Mouse (Mus musculus): ENCODE results near the gene Zfp518a. TPM values are rescaled to one million over a fixed set of nuclear protein-coding genes. Genes with fewer than 3 reads are reported as not detected.

The Zfp518a gene
- polyA plus RNA-seq, 1 experiment from 2014 or later: 13.8 TPM

Small RNA genes within 50 kb of the gene (microRNA-seq; reads per million reads assigned to microRNA genes)
- 0.73 reads per million for gene Mir8092

Other genes starting within 250 kb of the Zfp518a start
- gene Cc2d2b, start 146.0 kb upstream of the Zfp518a start, polyA plus RNA-seq (2016; fragmentation: Nextera tagmentation; extraction: Ambion mirVana): 0.38 TPM in 1 of 2 replicates, not detected in the other
- 38.1 and 39.2 TPM in 2 replicates for gene Ccnj, start 63.4 kb upstream of the Zfp518a start, polyA plus RNA-seq (2016; fragmentation: Nextera tagmentation; extraction: Ambion mirVana)
- 1.2 TPM in 2 replicates for gene Blnk, start 99.8 kb downstream of the Zfp518a start, polyA plus RNA-seq (2016; fragmentation: Nextera tagmentation; extraction: Ambion mirVana)
- not detected in 2 replicates for gene Dntt, start 134.6 kb downstream of the Zfp518a start, polyA plus RNA-seq (2016; fragmentation: Nextera tagmentation; extraction: Ambion mirVana)
- not detected in 2 replicates for gene Opalin, start 182.4 kb downstream of the Zfp518a start, polyA plus RNA-seq (2016; fragmentation: Nextera tagmentation; extraction: Ambion mirVana)